Mouse (Mus musculus) 3T3-L1 (cell line): ENCODE results near the gene Mfsd12.

Experiments
- DNase-seq: peaks from one replicate; pipeline ENCODE4 v3.0.0-alpha.2; 2015; ENCODE audit warnings: low read depth, low spot score

Mfsd12 gene

GRCm38 (mm10) chr10:81354738-81355477 lies 2.4 kb upstream of the Mfsd12 start:
- DNase-seq, result peak; percentile 84

GRCm38 (mm10) chr10:81355533-81355932 lies 1.8 kb upstream of the Mfsd12 start:
- no peak for DNase-seq

GRCm38 (mm10) chr10:81356352-81356990 lies 820 bp upstream of the Mfsd12 start:
- no peak for DNase-seq

GRCm38 (mm10) chr10:81358209-81358608 lies 918 bp downstream of the Mfsd12 start:
- DNase-seq, result no peak

- peak; percentile 34 for DNase-seq
These were observed 1.6 kb downstream of the Mfsd12 start for GRCm38 (mm10) chr10:81358841-81359240.

GRCm38 (mm10) chr10:81360721-81361120 lies 3.4 kb downstream of the Mfsd12 start:
- no peak for DNase-seq

GRCm38 (mm10) chr10:81362336-81362949 lies 5.2 kb downstream of the Mfsd12 start:
- DNase-seq, result no peak

GRCm38 (mm10) chr10:81363436-81364346 lies 6.4 kb downstream of the Mfsd12 start:
- no peak for DNase-seq

- DNase-seq, result no peak
These were observed 7.4 kb downstream of the Mfsd12 start for GRCm38 (mm10) chr10:81364666-81365065.

GRCm38 (mm10) chr10:81365073-81365472 lies 7.8 kb downstream of the Mfsd12 start:
- DNase-seq, result no peak

- no peak for DNase-seq
These were observed 8.6 kb downstream of the Mfsd12 start, which contains the start of gene 4930404N11Rik for GRCm38 (mm10) chr10:81365672-81366476. TSS of gene 4930404N11Rik (minus strand) at chr10:81365816.

GRCm38 (mm10) chr10:81366477-81367206 lies 9.4 kb downstream of the Mfsd12 start:
- no peak for DNase-seq

- no peak for DNase-seq
These were observed 9.9 kb downstream of the Mfsd12 start for GRCm38 (mm10) chr10:81367207-81367495.

- DNase-seq, result no peak
These were observed 18.0 kb downstream of the Mfsd12 start for GRCm38 (mm10) chr10:81375322-81375721.

GRCm38 (mm10) chr10:81376561-81377361 lies 19.5 kb downstream of the Mfsd12 start:
- peak; percentile 31 for DNase-seq

- no peak for DNase-seq
These were observed 20.0 kb downstream of the Mfsd12 start for GRCm38 (mm10) chr10:81377362-81377664.

GRCm38 (mm10) chr10:81377793-81378552 lies 20.7 kb downstream of the Mfsd12 start, which contains the start of gene Fzr1:
TSS of gene Fzr1 (minus strand) at chr10:81378516.
- DNase-seq, result peak; percentile 28

- DNase-seq, result peak; percentile 100
These were observed 21.4 kb downstream of the Mfsd12 start for GRCm38 (mm10) chr10:81378553-81379182.
